Mouse (Mus musculus) hematopoietic stem cell, adult 5-6 weeks (primary cell): ENCODE results near the gene Car12. TPM values are rescaled to one million over a fixed set of nuclear protein-coding genes. Genes with fewer than 3 reads are reported as not detected.

Experiments used
- ATAC-seq, 2 experiments: fragments of 125-278 bp in 1 of 2; replicated peaks in 1 of 2; 2 replicates each; pipeline ENCODE4 v1.8.0; 2016 to 2017; ENCODE audit warnings: inconsistent platforms in 2 of 2, mild to moderate bottlenecking in 2 of 2, moderate number of reproducible peaks in 2 of 2, low read depth in 1 of 2, moderate TSS enrichment in 1 of 2; ENCODE audit not compliant: low FRiP score in 2 of 2, poor library complexity in 2 of 2, severe bottlenecking in 2 of 2, insufficient read depth in 1 of 2, low TSS enrichment in 1 of 2
- total RNA-seq: library from RNA; stranded (forward); fragments of 172-1452, 232-1000 nt; gene quantifications from 2 replicates; pipeline ENCODE4 v1.2.3, GENCODE M21; 2017

The Car12 gene
- total RNA-seq, result 1.9 and 2.4 TPM in 2 replicates

GRCm38 (mm10) chr9:66713135-66714021 is at the start of gene Car12:
Gene Car12, plus strand, starts transcription at chr9:66713686.
- ATAC-seq, result peak; percentile 47 to 74

DNA sequence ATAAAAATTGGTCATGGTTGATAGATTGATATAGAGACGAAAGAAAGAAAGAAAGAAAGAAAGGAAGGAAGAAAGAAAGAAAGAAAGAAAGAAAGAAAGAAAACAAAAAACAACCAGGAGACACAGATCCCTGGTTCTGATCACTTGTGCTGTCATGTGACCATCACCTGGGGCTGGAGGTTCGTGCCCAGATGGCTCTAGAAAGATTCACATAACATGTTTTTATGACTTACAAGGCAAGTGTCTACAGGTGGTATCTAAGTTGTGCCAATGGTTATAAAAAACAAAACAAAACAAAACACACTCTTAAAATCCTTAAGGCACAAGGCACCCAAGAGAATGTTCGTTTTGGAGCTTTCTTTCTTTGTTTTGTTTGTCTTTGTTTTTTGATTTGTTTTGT is 49.7 kb upstream of the Car12 start:
- no peak for ATAC-seq

- no peak for ATAC-seq
Observed at GRCm38 (mm10) chr9:66664561-66664960, 48.9 kb upstream of the Car12 start.

DNA sequence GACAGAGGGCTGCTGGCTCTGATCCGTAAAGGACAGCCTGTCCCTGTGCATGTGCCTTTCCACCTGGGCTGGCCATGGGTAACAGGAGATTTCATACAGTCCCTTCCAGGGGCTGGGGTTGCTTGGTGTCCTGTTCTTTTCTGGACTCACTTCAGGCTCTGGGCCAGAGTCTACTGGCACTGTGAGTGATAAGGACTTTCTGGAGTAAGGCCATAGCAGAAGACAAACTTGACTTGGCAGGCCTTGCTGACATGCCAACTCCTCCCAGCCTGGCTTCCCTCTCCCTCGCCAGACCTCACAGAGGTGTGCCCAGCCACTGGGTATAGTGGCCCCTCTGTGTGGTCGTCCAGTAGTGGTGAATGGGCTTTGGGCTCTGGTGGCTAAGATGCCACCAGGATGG is 47.3 kb upstream of the Car12 start:
- no peak for ATAC-seq

DNA sequence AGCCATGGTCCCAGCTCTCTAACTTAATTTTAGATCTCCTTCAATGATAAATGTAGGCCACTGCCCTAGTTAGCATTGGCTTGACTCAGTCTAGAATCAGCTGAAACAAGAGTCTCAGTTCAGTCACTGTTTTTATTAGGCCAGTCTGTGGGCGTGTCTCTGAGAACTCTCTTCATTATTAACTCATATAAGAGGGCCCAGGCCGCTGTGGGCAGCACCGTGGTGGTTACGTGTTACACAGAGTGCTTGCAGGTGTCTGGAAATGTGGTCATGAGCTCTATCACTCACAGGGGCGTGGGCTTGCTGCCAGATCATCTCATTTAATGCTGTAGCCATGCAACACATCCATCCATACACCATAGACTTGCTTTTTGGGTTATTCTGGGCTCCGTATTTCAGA is 46.4 kb upstream of the Car12 start:
- ATAC-seq, result no peak

DNA sequence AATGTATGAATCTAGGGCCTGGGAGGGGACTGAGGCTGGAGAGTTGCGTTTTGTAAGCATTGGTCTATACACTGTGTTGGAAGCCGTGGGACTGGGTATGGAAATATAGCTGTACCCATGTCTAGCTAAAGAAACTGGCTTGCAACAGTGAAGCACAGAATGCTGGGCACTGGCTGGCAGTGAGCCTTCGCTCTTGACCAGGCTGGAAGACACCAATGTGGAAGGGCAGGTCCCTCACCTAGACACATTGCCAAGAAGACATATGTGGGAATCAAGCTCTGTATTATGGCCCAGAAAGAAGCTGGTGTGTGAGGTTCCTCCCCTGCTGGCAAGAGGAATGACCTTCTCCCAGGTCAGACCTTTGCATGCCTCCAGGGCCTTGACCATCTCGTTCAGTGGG is 45.6 kb upstream of the Car12 start:
- ATAC-seq, result no peak

DNA sequence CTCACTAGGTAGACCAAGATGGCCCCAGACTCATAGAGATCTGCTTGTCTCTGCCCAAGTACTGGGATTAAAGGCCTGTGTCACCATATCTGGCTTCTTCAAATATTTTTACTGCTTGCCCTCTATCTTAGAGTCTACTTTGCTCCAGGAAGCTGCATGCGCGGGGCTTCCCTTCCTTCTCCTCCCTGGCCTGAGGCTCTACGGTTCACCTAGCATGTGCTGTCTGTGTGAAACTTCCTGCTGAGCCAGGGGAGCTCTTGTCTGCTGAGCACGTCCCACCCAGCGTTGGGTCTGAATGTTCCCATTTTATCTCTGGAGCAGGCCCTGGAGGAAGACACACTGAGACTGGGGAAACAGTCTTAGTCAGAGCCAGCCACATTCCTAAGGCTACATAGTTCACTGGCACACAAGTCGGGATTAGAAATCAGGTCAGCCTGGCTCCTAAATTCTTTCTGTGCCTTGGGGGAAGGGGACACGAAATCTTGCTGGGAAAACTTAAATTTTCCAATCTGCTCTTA is 43.9 kb upstream of the Car12 start:
- ATAC-seq, result no peak

- ATAC-seq, result no peak
Observed at GRCm38 (mm10) chr9:66673771-66674170, 39.7 kb upstream of the Car12 start.

GRCm38 (mm10) chr9:66675566-66675965 is 37.9 kb upstream of the Car12 start:
- ATAC-seq, result no peak

GRCm38 (mm10) chr9:66680102-66680501 is 33.4 kb upstream of the Car12 start:
- ATAC-seq, result peak; percentile 40 to 43; a peak in 2 of 4 replicates

DNA sequence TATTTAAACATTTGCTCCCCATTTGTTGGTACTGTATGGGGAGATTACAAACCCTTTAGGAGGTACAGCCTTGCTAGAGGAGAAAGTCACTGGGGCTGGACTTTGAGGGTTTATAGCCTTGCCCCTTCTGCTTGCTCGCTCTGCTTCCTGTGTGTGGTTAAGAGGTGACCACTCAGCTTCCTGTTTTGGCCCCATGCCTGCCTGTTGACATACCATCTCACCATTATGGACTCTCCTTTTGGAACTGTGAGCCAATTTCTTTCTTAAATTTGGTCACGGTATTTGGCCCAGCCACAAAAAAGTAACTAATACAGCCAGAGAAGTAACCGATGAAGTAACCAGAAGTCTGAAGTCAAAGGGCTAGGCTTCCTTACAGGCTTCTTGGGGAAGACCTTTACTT is 30.7 kb upstream of the Car12 start:
- ATAC-seq, result peak; percentile 86 to 94

DNA sequence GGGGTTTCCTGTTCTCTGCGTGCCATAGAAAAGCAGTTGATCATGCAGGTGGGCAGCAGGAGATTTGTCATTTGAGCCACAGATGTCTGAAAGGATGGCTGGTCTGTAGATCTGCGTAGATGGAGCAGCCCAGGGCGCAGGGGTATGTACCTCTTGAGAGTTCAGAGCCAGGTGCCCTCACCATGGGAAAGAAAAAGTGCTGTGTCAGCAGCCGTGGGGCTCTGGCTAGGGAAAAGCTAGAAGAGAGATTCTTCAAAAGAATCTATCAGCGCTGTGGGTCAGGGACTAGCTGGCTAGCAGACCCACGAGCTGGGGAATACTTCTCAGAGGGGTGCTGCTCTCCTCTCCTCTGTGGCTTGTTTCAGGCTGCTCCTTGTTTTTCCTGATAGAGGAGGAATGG is 27.8 kb upstream of the Car12 start:
- ATAC-seq, result no peak

DNA sequence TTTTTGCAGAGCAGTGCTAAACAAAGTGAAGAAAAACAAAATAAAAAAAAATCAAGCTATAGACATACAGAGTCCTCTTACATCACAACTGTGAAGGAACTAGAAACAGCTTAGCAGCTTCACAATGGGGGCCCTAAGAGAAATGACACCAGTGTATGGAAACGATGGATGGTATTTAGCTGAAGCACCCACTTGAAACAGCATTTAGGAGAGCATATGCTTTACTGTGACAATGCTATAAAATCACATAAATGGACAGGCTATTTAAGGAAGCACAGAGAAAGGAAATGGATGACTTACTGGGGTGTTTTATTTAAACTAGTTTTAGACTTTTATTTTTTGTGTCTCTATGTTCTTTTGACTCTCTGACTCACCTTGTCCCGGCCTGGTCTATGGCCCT is 25.8 kb upstream of the Car12 start:
- no peak for ATAC-seq

DNA sequence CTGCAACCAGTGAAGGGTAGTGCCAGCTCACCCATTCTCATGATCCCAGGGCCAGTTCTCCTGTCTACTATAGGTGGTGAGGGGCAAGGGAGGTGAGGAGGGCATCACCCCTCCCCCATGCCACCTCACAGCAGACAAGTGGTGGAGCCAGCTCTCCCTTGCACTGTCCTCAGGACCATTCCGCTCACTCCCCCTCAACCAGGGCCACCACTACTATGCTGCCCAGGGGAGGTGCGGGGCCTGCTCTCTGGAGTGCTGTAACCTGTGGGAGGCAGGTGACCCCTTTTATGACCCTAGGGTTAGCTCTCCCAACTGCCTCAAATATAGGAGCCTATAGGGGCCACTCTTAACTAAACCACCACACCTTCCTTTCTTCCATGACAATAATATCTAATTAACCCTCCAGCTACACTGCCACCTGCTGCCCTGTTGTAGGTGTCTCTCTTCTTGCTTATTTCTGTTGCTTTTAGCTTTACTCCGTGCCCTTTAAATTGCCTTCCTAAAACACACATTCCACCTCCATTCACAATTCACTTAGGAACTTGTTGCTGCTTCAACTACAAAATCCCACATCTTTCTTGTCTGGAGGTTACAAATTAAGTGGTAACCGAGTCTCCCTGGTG is 21.7 kb upstream of the Car12 start:
- peak in 1 of 2 experiments; percentile 67; a peak in 2 of 4 replicates for ATAC-seq

DNA sequence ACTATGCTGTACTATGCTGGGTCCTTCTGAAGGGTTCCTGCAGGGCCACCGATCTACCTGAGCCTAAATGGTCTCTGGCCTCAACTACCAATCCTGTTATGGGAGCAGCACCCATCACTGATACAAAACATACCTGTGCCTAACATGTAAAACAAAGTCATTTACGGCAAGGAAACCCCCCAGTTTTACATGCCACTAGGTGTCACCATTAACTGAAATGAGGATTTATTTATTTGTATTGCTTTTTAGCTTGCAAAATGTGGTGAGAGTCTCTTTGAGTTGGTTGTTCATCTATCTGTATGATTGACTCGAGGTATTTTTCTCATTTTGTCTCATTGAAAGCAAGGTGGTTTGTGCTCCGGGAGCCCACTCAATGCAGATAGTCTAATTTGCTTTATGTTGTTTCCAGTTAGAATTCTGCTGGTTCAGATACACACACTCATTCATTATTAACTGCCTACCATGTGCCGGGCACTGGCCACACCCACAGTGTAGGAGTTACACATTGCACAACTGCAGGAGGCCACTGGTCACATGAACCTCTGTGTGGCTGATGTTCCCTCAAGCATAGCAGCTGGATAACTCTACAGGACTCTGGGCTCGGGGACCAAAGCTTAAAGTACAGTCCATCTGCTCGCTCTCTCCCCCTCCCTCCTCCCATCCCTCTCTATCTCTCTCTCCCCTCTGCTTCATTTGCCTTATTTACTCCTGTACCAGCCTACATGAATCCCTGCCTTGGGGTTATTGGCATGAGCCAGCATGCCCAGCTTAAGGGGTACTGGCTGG is 15.9 kb upstream of the Car12 start:
- ATAC-seq, result peak in 1 of 2 experiments; percentile 22; a peak in 2 of 4 replicates

DNA sequence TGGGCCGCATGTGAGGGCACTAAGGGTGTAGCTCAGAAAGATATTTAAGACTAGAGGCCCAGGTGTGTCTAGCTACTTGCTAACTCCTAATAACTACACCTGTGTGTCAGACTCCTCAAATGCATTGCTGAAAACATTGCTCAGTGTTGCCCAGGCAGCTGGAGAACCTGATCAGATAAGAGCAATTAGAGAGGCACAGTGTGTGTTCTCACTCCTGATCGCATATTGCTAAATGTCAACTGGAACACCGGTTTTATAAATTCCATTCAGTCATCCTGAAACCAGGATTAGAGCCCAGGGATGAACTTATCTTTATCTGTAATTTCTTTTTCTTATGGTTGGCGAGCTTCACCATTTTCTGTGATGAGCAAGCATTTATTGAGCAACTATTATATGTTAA is 13.7 kb upstream of the Car12 start:
- no peak for ATAC-seq

- no peak for ATAC-seq
Observed at GRCm38 (mm10) chr9:66703002-66703401, 10.5 kb upstream of the Car12 start.

GRCm38 (mm10) chr9:66705354-66705753 is 8.1 kb upstream of the Car12 start:
- no peak for ATAC-seq
